Mouse (Mus musculus): ENCODE results near the gene Kri1.

- no peak for TF ChIP-seq MAFK (IDR thresholded peaks at IDR 0.05; ENCODE audit: insufficient read depth, low read depth, low read length)
- no peak for TF ChIP-seq CHD2 (IDR thresholded peaks at IDR 0.05; ENCODE audit: low read depth, low read length)
- no peak for TF ChIP-seq ZC3H11A (IDR thresholded peaks at IDR 0.05; ENCODE audit: borderline replicate concordance, low read depth, low read length)
These were observed 2.8 kb upstream of the Kri1 start for GRCm38 (mm10) chr9:21290589-21290988.
